Mouse (Mus musculus) CH12.LX (cell line): ENCODE measurements around the gene Itgb2.

Source experiments
- CTCF ChIP-seq, 2 experiments: IDR thresholded peaks in 1 of 2; conservative IDR thresholded peaks in 1 of 2; 2 replicates each; pipeline ENCODE4 v1.5.1; 2011 to 2012; ENCODE audit warnings: low read depth in 2 of 2, low read length in 2 of 2, improper control_type of control experiment in 1 of 2, inconsistent platforms in 1 of 2, mild to moderate bottlenecking in 1 of 2, moderate library complexity in 1 of 2
- GABPA ChIP-seq: IDR thresholded peaks from 2 replicates; pipeline ENCODE4 v1.6.1; 2012; ENCODE audit warnings: low read depth, low read length, improper control_type of control experiment, inconsistent platforms; ENCODE audit not compliant: insufficient replicate concordance
- JUN ChIP-seq: IDR thresholded peaks from 2 replicates; pipeline ENCODE4 v1.6.1; 2011; ENCODE audit warnings: low read depth, mild to moderate bottlenecking, low read length, improper control_type of control experiment, moderate library complexity; ENCODE audit not compliant: insufficient read depth
- MAZ ChIP-seq: IDR thresholded peaks from 2 replicates; pipeline ENCODE4 v1.6.1; 2012; ENCODE audit warnings: low read depth, mild to moderate bottlenecking, inconsistent platforms, low read length, improper control_type of control experiment, moderate library complexity
- MEF2A ChIP-seq: IDR thresholded peaks from 2 replicates; pipeline ENCODE4 v1.6.1; 2014; ENCODE audit warnings: low read depth, mild to moderate bottlenecking, inconsistent platforms, low read length, improper control_type of control experiment, borderline replicate concordance
- MYC ChIP-seq: IDR thresholded peaks from 2 replicates; pipeline ENCODE4 v1.6.1; 2011; ENCODE audit warnings: low read depth, mild to moderate bottlenecking, improper control_type of control experiment, low read length
- POLR2A ChIP-seq: IDR thresholded peaks from 2 replicates; pipeline ENCODE4 v1.6.1; 2011; ENCODE audit warnings: low read depth, mild to moderate bottlenecking, improper control_type of control experiment, low read length
- POLR2AphosphoS2 ChIP-seq: IDR thresholded peaks from 2 replicates; pipeline ENCODE4 v1.6.1; 2011; ENCODE audit warnings: low read depth, low read length, improper control_type of control experiment
- RCOR1 ChIP-seq: conservative IDR thresholded peaks from 2 replicates; pipeline ENCODE4 v1.6.1; 2012; ENCODE audit warnings: low read depth, mild to moderate bottlenecking, inconsistent platforms, low read length, improper control_type of control experiment
- SMC3 ChIP-seq: IDR thresholded peaks from 2 replicates; pipeline ENCODE4 v1.6.1; 2011; ENCODE audit warnings: low read depth, low read length, improper control_type of control experiment
- TBP ChIP-seq: conservative IDR thresholded peaks from 2 replicates; pipeline ENCODE4 v1.6.1; 2011; ENCODE audit warnings: low read depth, low read length, improper control_type of control experiment
- TCF12 ChIP-seq: IDR thresholded peaks from 2 replicates; pipeline ENCODE4 v1.6.1; 2014; ENCODE audit warnings: low read depth, mild to moderate bottlenecking, inconsistent platforms, low read length, improper control_type of control experiment
- ZNF384 ChIP-seq: IDR thresholded peaks from 2 replicates; pipeline ENCODE4 v1.6.1; 2012; ENCODE audit warnings: low read depth, low read length, improper control_type of control experiment, inconsistent platforms

- TF ChIP-seq ZNF384: no peak
- no peak for TF ChIP-seq POLR2AphosphoS2
- TF ChIP-seq CTCF (conservative IDR thresholded peaks at IDR 0.05 in 1 of 2, IDR thresholded peaks at IDR 0.05 in 1 of 2; ENCODE audit: low read depth in 2 of 2, low read length in 2 of 2): no peak
- no peak for TF ChIP-seq SMC3
- TF ChIP-seq POLR2A: no peak
- TF ChIP-seq TCF12: no peak
- TF ChIP-seq MYC: no peak
- no peak for TF ChIP-seq JUN
- TF ChIP-seq MAZ: no peak
- TF ChIP-seq MEF2A: no peak
- TF ChIP-seq RCOR1: no peak
- TF ChIP-seq TBP: no peak
- TF ChIP-seq GABPA: no peak
These were observed 9.6 kb upstream of the Itgb2 start for GRCm38 (mm10) chr10:77520497-77520896.
